Mouse (Mus musculus) 3134 (cell line): ENCODE measurements around the gene Olfr1367.
A peak's percentile ranks its signal among the peaks of the same experiment; 100 is the strongest.

ENCODE experiments used
- DNase-seq: peaks from one replicate; pipeline ENCODE4 v3.0.0-alpha.2; 2011; ENCODE audit warnings: low spot score; ENCODE audit not compliant: insufficient read length; ENCODE audit errors: extremely low read depth

Olfr1367 gene

GRCm38 (mm10) chr13:21395623-21396022 lies 48.9 kb downstream of the Olfr1367 start:
- DNase-seq, result no peak

GRCm38 (mm10) chr13:21396048-21396447 lies 49.3 kb downstream of the Olfr1367 start:
- DNase-seq, result peak; percentile 42

- no peak for DNase-seq
These were observed 50.8 kb downstream of the Olfr1367 start for GRCm38 (mm10) chr13:21397486-21397885.
